Mouse (Mus musculus): ENCODE data around the gene Gm3646. TPM values are rescaled to one million over a fixed set of nuclear protein-coding genes. Genes with fewer than 3 reads are reported as not detected.

The Gm3646 gene
- polyA plus RNA-seq, 1 experiment = not detected

DNA sequence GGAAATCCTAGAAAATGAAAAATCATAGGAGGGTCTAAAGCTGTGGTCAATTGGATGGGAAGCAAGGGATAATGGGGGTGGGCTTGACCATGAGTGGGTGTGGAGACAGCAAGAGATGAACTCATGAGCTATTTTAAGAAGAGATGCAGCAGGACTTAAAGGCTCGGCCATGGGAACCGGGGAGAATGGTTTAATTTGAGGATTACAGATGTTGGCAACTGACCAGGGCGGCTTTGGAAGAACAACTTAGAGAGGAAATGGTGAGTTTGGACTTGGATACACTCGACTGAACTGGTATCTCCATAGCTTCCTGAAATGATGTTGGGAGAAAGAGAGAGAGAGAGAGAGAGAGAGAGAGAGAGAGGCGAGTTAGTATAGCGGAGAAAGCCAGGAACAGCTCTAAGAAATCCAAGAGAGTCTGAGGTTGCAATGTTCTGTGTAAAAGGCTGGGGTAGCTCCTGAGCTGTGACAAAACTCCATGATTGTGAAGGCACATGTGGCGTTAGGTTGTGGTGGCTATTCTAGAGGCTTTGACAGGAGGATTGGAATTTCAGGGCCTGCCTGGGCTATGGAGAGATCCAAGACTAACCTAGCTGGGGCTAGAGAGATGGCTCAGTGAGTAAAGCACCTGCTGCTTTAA lies 39.2 kb downstream of the Gm3646 start:
- TF ChIP-seq CTCF (IDR thresholded peaks at IDR 0.05; ENCODE audit: low read depth, low read length) (no peak), POLR2A (IDR thresholded peaks at IDR 0.05; ENCODE audit: borderline replicate concordance, low read depth, low read length) (no peak)
- no peak overlapping the region for H3K4me3 ChIP-seq (ENCODE audit: insufficient read depth, low read length)
- H3K27ac ChIP-seq (ENCODE audit: insufficient read depth, low read depth, low read length) = no peak overlapping the region
- H3K4me1 ChIP-seq (ENCODE audit: control insufficient read depth, insufficient read depth, low read length) = peaks cover 16% of the 10 kb centered on the region

DNA sequence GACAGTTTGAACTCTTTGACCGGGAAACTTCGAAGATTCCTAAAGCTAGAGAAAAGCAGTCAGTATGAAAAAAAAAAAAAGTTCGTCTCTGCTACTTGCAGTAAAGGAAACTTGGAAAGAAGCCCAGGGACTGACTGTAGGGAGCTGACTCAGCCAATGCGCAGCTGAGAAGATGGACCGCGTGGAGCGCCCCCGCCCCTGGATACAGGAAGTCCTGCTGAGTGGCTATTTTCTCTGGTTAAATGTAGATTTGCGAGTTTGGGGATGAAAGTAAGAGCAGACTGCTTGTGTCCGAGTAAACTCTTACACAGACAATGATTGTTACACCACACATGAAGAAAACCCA lies 43.1 kb downstream of the Gm3646 start:
- no peak for TF ChIP-seq CTCF (IDR thresholded peaks at IDR 0.05; ENCODE audit: low read depth, low read length)
- no peak for TF ChIP-seq POLR2A (IDR thresholded peaks at IDR 0.05; ENCODE audit: borderline replicate concordance, low read depth, low read length)
- H3K4me1 ChIP-seq (ENCODE audit: control insufficient read depth, insufficient read depth, low read length) = peaks cover 28% of the 10 kb centered on the region
- H3K4me3 ChIP-seq (ENCODE audit: insufficient read depth, low read length) = peak overlapping the region; percentile 41
- H3K27ac ChIP-seq (ENCODE audit: insufficient read depth, low read depth, low read length) = peak overlapping the region; percentile 92

DNA sequence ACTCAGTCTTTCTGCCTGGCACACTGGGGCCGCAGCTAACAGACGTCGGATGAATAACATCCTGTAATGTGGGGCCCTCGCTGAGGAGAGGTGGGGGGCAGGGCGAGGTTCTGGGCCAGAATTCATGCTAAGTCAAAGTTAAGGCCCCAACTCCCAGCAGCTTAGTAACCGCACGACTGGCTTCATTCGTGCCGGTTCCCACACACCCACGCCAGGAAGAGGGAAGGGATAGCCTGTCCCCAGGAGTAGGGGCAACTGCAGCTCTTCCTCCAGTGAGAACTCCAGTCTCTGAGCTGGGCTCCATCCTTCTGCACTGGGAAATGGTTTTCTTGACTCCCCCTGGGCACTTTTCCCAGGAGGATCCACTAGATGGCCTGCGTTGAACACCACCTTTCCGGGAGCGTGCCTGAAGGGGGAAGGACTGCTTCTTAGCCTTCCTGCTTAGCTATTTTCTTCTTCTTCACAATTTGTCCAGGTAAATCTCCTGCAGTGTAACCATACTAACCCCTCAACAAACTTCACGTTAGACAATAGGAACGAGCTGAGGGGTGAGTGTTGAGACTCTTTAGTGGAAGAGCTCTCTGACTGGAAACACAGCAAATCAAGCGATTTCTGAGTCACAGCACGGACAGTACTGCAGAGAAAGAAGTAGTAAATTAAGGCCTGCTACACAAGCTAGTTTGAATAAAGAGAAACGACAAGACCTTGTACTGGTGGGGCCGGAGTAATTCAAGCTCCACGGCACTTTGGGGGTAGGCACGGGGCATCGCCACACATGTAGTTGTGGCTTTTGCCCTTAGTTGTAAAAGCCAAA lies 43.7 kb downstream of the Gm3646 start:
- Histone ChIP-seq H3K27ac (ENCODE audit: insufficient read depth, low read depth, low read length) (peak overlapping the region; percentile 92), H3K4me3 (ENCODE audit: insufficient read depth, low read length) (peak overlapping the region; percentile 41), H3K4me1 (ENCODE audit: control insufficient read depth, insufficient read depth, low read length) (peaks cover 28% of the 10 kb centered on the region)
- TF ChIP-seq POLR2A (IDR thresholded peaks at IDR 0.05; ENCODE audit: borderline replicate concordance, low read depth, low read length) (no peak), CTCF (IDR thresholded peaks at IDR 0.05; ENCODE audit: low read depth, low read length) (peak; percentile 54; the same call in 1 of the 2 replicates)

DNA sequence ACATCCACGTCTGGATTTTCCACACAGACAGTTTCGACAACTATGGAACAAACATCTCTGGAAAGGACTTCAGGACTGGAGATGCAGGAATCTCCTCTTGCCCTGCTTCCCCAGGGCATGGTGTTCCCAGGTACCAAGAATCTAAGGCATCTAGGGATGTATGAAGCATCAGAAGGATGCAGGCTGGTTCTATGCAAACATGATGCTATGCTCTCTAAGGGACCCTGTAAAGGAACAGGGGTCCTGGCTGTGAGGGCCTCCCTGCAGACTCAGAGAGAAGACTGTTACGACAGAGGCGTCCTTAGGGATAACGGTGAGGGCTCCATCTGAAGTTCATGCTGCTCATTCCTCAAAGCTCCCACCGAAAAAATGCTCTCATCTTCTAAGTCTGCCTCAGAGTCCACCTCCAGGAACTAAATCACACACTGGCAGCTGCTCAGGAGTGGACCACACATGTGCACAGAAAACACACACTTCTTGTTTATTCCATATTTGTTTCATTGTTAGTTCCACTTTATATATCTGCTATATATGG lies 44.9 kb downstream of the Gm3646 start:
- Histone ChIP-seq H3K4me1 (ENCODE audit: control insufficient read depth, insufficient read depth, low read length) (peaks cover 28% of the 10 kb centered on the region), H3K27ac (ENCODE audit: insufficient read depth, low read depth, low read length) (no peak overlapping the region)
- TF ChIP-seq CTCF (IDR thresholded peaks at IDR 0.05; ENCODE audit: low read depth, low read length) = no peak
- no peak for TF ChIP-seq POLR2A (IDR thresholded peaks at IDR 0.05; ENCODE audit: borderline replicate concordance, low read depth, low read length)

DNA sequence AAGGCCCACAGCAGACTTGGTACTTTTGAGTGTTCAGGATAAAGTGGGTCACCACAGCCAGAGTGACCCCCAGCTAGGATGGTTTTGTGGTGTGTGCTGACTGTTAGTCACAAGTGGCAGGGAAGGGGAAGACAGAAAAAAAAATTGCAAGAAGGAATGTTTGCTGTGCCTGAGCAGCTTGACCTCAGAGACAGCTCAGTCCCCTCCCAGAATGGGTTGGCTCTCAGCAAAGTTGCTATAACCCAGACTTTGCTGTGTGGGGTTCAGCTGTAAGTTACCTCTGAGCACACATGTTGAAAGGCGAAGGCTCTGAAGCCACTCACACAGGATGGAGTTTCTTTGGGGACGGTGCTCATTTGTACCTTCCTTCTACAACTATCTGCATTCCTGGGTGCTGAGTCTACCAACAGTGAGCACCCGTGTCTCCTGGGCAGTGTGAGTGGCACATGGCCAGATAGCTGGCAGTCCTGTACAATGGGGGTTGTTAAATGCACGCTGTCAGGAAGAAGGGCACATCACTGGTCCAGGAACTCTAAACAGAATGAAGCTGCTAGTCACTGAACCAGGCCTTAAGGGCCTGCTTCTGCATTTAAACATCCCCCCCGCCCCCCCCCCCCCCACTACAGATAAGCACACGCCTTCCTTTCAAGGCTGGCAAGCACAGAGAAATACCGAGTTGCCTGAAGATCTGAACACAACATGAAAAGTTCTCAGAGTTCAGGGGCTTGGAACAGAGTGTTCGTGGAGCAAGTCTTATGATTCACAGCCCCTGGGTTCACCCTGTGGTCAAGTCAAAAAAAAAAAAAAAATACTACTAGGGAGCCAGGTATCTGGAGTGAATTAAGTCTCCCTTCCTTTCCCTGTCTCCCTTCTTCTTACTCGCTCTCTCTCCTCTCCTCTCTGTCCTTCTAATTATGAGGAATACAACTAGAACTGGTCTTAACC lies 45.6 kb downstream of the Gm3646 start:
- peak overlapping the region; percentile 35 for H3K27ac ChIP-seq (ENCODE audit: insufficient read depth, low read depth, low read length)
- no peak for TF ChIP-seq CTCF (IDR thresholded peaks at IDR 0.05; ENCODE audit: low read depth, low read length)
- no peak for TF ChIP-seq POLR2A (IDR thresholded peaks at IDR 0.05; ENCODE audit: borderline replicate concordance, low read depth, low read length)
- H3K4me1 ChIP-seq (ENCODE audit: control insufficient read depth, insufficient read depth, low read length) = peaks cover 32% of the 10 kb centered on the region
- no peak overlapping the region for H3K4me3 ChIP-seq (ENCODE audit: insufficient read depth, low read length)

More for the DNA sequence above, 44.9 kb downstream of the Gm3646 start:
- H3K4me3 ChIP-seq (ENCODE audit: insufficient read depth, low read length) = no peak overlapping the region

DNA sequence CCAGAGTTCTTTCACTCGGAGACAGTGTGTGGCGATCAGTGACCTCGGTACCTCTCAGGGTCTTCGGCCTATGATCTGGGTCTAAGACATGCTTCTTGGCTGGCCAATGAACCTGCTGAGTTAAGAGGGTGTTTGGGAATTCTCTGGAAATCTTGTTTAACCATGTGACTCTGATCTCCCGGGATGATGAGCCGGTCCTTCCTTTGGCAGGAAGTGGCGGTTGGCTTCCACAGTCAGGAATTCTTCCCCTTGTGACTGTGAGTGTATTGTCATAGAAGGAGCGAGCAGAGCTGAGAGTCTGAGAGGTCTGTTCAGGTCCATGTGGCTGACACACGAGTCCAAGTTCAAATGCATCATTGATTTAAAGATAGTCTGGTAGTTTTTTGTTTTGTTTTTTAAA lies 46.9 kb downstream of the Gm3646 start:
- H3K27ac ChIP-seq (ENCODE audit: insufficient read depth, low read depth, low read length) = no peak overlapping the region
- H3K4me3 ChIP-seq (ENCODE audit: insufficient read depth, low read length) = no peak overlapping the region
- H3K4me1 ChIP-seq (ENCODE audit: control insufficient read depth, insufficient read depth, low read length) = peaks cover 38% of the 10 kb centered on the region
- no peak for TF ChIP-seq POLR2A (IDR thresholded peaks at IDR 0.05; ENCODE audit: borderline replicate concordance, low read depth, low read length)
- TF ChIP-seq CTCF (IDR thresholded peaks at IDR 0.05; ENCODE audit: low read depth, low read length) = no peak

DNA sequence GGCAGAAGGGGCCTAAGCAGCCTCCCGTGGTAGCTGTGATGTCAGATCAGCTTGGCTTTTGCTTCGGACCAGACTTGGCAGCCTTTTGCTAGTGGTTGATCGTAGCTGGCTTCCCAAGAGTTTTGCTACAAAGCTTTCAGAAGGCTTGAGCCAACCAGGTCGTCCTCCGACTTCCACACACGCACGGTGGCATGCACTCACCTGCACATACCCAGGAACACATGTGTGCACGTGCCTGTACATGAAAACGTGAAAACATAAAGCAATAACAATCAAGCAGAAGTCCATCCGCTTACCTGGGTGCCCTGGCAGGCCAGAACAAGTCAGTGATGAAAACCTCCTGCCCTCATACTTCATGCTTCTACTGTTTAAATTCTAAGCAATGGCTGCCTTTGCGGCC lies 48.2 kb downstream of the Gm3646 start:
- Histone ChIP-seq H3K27ac (ENCODE audit: insufficient read depth, low read depth, low read length) (no peak overlapping the region), H3K4me1 (ENCODE audit: control insufficient read depth, insufficient read depth, low read length) (peaks cover 30% of the 10 kb centered on the region), H3K4me3 (ENCODE audit: insufficient read depth, low read length) (no peak overlapping the region)
- no peak for TF ChIP-seq POLR2A (IDR thresholded peaks at IDR 0.05; ENCODE audit: borderline replicate concordance, low read depth, low read length)
- no peak for TF ChIP-seq CTCF (IDR thresholded peaks at IDR 0.05; ENCODE audit: low read depth, low read length)

DNA sequence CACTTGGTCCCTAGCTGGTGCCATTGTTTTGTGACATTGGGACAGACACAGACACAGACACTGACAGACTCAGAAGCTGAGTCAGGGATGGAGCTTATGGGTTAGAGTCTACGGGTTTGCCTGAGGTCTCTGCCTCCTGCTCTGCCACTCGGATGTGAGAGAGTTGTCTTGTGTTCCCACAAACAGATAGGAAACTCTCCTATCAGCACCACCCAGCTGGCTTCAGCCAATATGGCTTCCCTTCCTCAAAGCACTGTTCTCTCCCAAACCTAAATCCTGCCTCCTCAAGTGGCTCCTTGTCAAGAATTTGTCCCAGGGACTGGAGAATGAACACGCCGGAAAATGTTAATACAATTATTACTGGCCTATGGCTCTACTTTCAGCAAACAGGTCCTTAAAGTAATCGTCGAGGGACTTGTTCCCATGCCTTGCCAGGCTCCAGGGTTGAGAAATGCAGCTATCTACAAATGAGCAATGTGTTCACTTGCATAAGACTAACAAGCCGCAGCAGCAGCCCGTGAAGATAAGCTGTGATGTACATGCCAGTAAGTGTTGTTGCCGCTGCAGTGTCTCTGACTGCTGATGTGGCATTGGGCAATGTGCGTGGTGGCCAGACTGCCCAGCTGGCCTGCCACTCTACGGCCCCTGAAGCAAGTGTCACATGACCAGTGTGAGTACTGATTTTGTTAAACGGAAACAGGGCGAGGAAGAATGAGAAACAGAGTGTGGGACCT lies 50.7 kb downstream of the Gm3646 start:
- peak overlapping the region; percentile 7 for H3K27ac ChIP-seq (ENCODE audit: insufficient read depth, low read depth, low read length)
- H3K4me1 ChIP-seq (ENCODE audit: control insufficient read depth, insufficient read depth, low read length) = peaks cover 18% of the 10 kb centered on the region
- H3K4me3 ChIP-seq (ENCODE audit: insufficient read depth, low read length) = no peak overlapping the region
- TF ChIP-seq CTCF (IDR thresholded peaks at IDR 0.05; ENCODE audit: low read depth, low read length) (no peak), POLR2A (IDR thresholded peaks at IDR 0.05; ENCODE audit: borderline replicate concordance, low read depth, low read length) (no peak)

Other genes starting within 250 kb of the Gm3646 start
- 113 and 116 TPM in 2 replicates for gene Rnf149, start 227.9 kb downstream of the Gm3646 start, polyA plus RNA-seq (2012; ENCODE audit: insufficient read depth, insufficient read length, missing spikeins)
- 4.5 and 5.3 TPM in 2 replicates for gene Creg2, start 153.9 kb downstream of the Gm3646 start, polyA plus RNA-seq (2012; ENCODE audit: insufficient read depth, insufficient read length, missing spikeins)
- not detected in 2 replicates for gene Rfx8, start 84.3 kb downstream of the Gm3646 start, polyA plus RNA-seq (2012; ENCODE audit: insufficient read depth, insufficient read length, missing spikeins)
- gene Map4k4, start 95.6 kb upstream of the Gm3646 start, polyA plus RNA-seq (2012; ENCODE audit: insufficient read depth, insufficient read length, missing spikeins) = 54.5 and 62.5 TPM in 2 replicates